In the genomic region with DNA sequence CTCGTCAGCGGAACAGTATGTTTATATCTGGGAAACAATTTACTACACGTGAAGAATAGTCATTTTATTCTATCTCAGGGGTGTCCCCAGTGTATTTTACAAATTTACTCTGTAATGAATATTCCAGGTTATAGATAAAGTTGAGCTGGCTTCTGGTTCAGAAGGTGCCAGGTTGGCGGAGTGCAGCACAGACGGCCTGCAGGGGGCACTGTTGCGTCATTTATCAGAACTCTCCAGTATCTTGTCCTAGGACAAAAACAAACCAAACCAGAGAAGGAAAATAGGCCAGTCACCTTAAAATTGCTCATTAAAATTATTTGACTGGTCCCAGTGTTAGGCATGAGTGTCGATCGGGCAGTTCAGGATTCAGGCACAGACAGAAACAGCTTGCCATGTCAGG, we compare ENCODE assay signal across 8 mouse cellular contexts.
A peak's percentile ranks its signal among the peaks of the same experiment; 100 is the strongest.
DNase-seq lines count a peak whose midpoint lies in the region; ATAC-seq and TF ChIP-seq lines count a peak whose summit lies in the region.

No protein-coding gene starts in this region.

- H3K27ac ChIP-seq in liver, adult 2 months (replicated peaks; ENCODE audit: insufficient read depth, low read depth, low read length) = peak overlapping the region; percentile 54
- H3K27ac ChIP-seq in neural tube, embryonic 14.5 days (ENCODE audit: low read depth, low read length) = no peak overlapping the region

- H3K9me3 ChIP-seq in neural tube, embryonic 14.5 days (ENCODE audit: control insufficient read depth, low read length) = no peaks in the 10 kb centered on the region

- H3K4me1 ChIP-seq in liver, adult 2 months (ENCODE audit: control insufficient read depth, insufficient read depth, low read length) = peaks cover 15% of the 10 kb centered on the region
- H3K4me1 ChIP-seq in neural tube, embryonic 14.5 days (ENCODE audit: control insufficient read depth, insufficient read depth, low read length) = peaks cover 24% of the 10 kb centered on the region; the same call in 1 of the 2 replicates

- peak; percentile 58; the same call in 1 of the 2 replicates for ATAC-seq in neural tube, embryonic 14.5 days (ENCODE audit: low read depth)

- no peaks in the 10 kb centered on the region for H3K27me3 ChIP-seq in liver, adult 2 months (ENCODE audit: control insufficient read depth, insufficient read depth, low read length)
- no peaks in the 10 kb centered on the region for H3K27me3 ChIP-seq in neural tube, embryonic 14.5 days (ENCODE audit: control insufficient read depth, insufficient read depth, low read length)

- H3K4me2 ChIP-seq in neural tube, embryonic 14.5 days (ENCODE audit: low read depth, low read length) = no peak overlapping the region

- no peaks in the 10 kb centered on the region for H3K36me3 ChIP-seq in liver, adult 2 months (ENCODE audit: control insufficient read depth, insufficient read depth, low read length)
- H3K36me3 ChIP-seq in neural tube, embryonic 14.5 days (ENCODE audit: control insufficient read depth, insufficient read depth, low read length) = no peaks in the 10 kb centered on the region

- DNase-seq in A20 (ENCODE audit: low read depth, low spot score) (peak; percentile 54), NIH3T3 (ENCODE audit: low read depth) (peak; percentile 79)
- DNase-seq in cerebellum, postnatal 10 days = peak; percentile 94 to 96
- peak; percentile 57 to 68 for DNase-seq in gastrocnemius, adult 8-10 months (ENCODE audit: low spot score in 2 of 2)
- peak; percentile 88 for DNase-seq in kidney, adult 9 months
- peak; percentile 80 for DNase-seq in liver, adult 2 months (ENCODE audit: extremely low read depth, low read depth, low spot score)
- peak; percentile 64 for DNase-seq in thymus, postnatal 25 days

- peak overlapping the region; percentile 57; the same call in 1 of the 2 replicates for H3K9ac ChIP-seq in liver, adult 2 months (ENCODE audit: low read depth, low read length)
- no peak overlapping the region for H3K9ac ChIP-seq in neural tube, embryonic 14.5 days (replicated peaks; ENCODE audit: low read depth, low read length)

- peak; percentile 91 for TF ChIP-seq CTCF in liver, adult 2 months (IDR thresholded peaks at IDR 0.05; ENCODE audit: low read depth, low read length)

- H3K79me2 ChIP-seq in liver, adult 2 months (ENCODE audit: control insufficient read depth, insufficient read depth, low read length) = no peaks in the 10 kb centered on the region; the same call in 1 of the 2 replicates

- H3K4me3 ChIP-seq in liver, adult 2 months (ENCODE audit: insufficient read depth, low read depth, low read length) = no peak overlapping the region
- H3K4me3 ChIP-seq in neural tube, embryonic 14.5 days (ENCODE audit: low read depth, low read length) = no peak overlapping the region

- WGBS in liver, adult 2 months = 23% methylated on average over 8 of the region's 8 CpGs
- 20% methylated on average over 8 of the region's 8 CpGs for WGBS in neural tube, embryonic 14.5 days

- TF ChIP-seq POLR2A in liver, adult 2 months (IDR thresholded peaks at IDR 0.05; ENCODE audit: extremely low read depth, insufficient read depth, low read length) = no peak
